Mouse (Mus musculus): Measurements from ENCODE around the gene Cd8b1.
"Not testable (repeated sequence)": the region's sequence is repeated elsewhere in the genome, so short reads cannot be mapped to it uniquely, and the experiment has no call there.

Gene Cd8b1

GRCm38 (mm10) chr6:71322491-71322921, at the start of gene Cd8b1:
Cd8b1 (plus strand) TSS chr6:71322788.
- DNase-seq (ENCODE audit: low spot score): no peak

DNA sequence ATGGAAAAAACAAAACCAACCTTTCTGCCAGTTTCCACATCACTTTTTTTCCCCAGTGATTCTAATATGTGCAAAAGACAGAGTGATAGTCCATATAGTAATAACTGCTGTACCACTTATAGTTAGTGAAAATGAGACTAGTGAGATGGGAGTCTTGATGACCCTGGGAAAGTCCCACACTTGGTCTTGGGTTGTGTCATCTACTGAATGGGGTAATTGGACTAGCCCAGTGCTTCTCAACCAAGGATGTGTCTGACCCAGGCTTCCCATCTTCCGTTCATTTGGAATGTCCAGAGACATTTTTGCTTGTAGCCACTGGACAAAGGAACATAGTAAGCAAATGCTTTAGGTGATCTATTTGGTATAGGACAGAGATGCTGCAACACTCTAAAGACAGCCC, 48.9 kb upstream of the Cd8b1 start:
- DNase-seq (ENCODE audit: low spot score): no peak

DNA sequence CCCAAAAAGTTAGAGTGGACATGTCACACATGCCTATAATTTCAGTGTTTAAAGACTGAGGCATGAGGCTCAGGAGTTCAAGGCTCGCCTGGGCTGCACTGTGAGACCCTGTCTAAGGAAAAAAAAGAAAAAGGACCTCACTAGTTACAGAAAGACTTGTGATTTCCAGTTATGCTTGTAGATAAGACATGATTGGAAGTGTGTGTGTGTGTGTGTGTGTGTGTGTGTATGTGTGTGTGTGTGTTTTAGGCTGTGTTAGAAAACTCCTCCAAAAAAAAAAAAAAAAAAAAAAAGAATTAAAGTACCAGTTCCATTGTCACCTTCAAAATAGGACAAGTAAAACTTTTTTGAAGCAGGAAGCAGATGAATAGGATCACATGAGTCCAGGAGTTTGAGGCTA, 48.0 kb upstream of the Cd8b1 start:
- DNase-seq (ENCODE audit: low spot score): no peak

DNA sequence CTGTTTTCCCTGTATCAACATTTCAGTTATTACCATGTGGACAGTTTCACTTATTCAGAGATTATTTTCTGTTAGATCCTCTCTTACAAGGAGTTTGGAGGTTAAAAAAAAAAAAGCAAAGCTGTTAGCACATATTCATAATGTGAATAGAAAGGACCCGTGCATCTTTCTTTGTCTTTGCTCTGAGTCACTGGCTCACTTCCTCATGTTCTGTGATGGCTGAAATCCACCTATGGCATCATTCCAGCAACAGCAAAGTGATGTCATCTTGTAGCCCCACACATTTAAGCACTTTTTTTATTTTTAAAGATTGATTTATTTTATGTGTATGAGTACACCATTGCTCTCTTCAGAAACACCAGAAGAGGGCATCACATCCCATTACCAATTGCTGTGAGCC, 43.2 kb upstream of the Cd8b1 start:
- DNase-seq (ENCODE audit: low spot score): no peak

DNA sequence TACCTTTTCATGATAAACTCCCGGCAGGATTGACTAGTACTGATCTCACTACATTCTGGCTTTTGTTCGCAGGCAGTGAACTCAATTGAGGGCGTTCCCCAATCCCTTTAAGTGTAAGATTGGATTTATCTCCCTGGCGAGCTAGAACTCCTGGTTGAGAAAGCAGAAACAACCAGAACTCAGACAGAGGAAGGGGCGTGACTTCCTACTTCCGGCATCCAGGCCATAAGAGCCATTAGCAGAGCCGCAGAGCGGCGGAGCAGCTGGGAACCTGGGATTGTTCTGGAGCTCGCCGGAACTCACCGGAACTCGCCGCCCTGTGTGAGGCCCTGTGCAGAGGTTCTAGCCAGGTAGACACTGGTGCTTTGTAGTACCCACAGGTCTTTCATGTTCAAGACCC, 29.1 kb upstream of the Cd8b1 start:
- no peak for DNase-seq (ENCODE audit: low spot score)

DNA sequence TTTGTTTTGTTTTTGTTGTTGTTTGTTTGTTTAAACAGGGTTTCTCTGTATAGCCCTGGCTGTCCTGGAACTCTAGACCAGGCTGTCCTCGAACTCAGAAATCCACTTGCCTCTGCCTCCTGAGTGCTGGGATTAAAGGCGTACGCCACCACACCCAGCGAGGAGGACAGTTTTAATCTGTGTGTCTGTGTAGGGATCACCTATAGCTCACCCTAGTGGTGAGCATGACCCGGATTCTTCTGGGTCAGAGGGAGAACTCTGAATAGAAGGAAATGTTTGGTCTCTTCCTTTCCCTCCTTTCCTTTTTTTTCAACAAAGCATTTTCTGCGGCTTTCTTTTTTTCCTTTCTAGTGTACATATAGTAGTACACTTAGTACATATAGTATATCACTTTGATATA, 27.3 kb upstream of the Cd8b1 start:
- no peak for DNase-seq (ENCODE audit: low spot score)

- no peak for DNase-seq (ENCODE audit: low spot score)
Observed at GRCm38 (mm10) chr6:71298051-71298450, 24.5 kb upstream of the Cd8b1 start.

DNA sequence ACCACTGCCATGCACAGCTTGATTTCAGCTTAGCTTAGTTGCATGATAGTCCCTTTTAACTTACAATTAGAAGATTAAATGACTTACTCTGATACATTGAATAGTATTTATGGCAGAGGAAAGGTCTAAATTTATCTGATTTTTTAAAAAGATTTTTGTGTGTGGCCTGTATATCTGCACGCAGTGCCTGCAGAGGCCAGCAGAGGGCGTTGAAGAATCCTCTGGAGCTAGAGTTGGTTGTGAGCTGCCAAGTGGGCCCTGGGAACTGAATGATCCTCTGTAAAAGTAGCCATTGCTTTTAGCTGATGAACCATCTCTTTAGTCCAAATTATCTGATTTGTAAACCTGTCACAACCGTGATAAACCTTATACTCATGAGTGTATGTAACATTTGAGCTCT, 23.8 kb upstream of the Cd8b1 start:
- DNase-seq (ENCODE audit: low spot score): peak; percentile 48

DNA sequence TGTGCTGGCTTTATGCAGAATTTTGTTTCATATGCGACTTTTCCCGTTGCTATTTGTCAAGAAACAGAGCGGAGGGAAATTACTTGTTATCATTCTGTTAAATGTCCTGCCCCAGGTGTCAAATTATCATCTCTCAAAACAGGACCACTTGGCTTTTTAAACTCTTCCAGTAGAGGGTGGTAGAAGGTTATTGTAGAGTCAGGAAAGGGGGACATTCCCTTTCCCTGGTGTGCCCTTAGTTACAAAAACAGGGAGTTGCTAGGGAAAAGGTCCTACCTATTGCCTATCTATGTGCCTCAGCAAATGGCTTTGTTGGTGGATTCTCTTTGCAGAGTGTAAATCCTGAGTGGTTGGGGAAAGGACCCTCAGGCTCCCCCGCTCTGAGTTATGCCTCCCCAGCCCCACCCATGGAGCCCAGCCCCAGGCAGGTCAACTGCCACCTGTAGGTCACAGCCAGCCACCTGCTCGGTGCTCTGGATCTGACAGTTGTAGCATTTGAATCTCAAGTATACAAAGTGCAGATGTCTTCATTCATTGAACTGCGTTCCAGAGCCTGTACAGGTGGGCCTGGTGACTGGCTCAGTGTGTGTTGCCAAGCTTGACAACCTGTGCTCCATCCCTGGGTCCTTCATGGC, 20.4 kb upstream of the Cd8b1 start:
- DNase-seq (ENCODE audit: low spot score): peak; percentile 19

DNA sequence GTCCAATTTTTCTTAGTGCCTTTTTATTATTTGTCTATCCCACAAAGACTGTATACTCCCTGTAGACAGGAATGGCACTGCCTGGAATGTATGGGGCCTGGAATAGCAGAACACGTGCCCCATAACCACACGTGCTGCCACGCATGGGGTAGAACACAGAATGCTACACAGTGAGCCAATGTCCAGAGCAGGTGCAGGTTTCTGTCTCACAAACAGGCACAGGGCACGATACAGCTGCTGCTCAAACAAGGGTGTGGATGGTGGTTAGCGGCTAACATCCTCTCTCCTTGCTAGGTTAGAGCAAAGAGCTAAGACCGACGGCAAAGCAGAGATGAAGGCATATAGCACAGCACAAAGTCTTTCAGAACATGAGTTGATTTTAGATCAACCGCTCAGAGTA, 15.1 kb upstream of the Cd8b1 start:
- DNase-seq (ENCODE audit: low spot score): no peak

- DNase-seq (ENCODE audit: low spot score): no peak
Observed at GRCm38 (mm10) chr6:71321826-71322283, 733 bp upstream of the Cd8b1 start, which contains the start of gene Smyd1. Smyd1 (minus strand) TSS chr6:71322233.

DNA sequence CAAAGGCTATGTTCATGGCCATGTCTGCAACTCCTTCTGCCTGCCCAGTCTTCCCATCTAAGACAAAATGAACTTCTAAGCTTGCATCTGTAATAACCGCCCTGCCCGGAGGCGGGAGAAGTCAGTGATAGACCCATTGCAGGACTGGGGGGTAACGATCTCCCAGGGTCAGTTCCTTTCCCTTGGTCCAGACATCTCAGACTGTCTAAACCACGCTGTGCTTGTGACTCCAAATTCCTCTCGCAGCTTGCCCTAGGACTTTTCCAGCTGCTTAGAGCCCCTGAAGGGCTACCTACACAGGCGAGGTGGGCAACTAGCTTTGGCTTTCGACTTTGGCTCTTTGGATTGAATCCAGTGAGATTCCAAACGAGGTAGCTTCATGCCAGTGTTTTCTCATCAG, 2.2 kb downstream of the Cd8b1 start:
- DNase-seq (ENCODE audit: low spot score): no peak

DNA sequence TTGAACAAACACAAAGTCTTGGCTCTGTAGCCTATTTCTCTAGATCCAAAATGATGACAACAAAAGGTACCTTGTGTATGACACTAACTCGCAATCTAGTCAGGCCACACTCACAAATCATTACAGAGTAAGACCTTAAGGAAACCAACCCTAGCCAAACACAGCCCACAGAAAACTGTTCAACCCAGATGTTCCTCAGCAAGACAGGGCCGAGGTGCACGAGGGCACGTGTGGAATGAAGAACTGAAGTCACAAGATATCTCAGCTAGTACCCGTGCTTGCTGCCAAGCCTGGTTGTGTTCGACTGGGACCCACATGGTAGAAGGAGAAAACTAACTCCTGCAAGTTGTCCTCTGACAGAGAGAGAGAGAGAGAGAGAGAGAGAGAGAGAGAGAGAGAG, 7.3 kb downstream of the Cd8b1 start:
- no peak for DNase-seq (ENCODE audit: low spot score)

DNA sequence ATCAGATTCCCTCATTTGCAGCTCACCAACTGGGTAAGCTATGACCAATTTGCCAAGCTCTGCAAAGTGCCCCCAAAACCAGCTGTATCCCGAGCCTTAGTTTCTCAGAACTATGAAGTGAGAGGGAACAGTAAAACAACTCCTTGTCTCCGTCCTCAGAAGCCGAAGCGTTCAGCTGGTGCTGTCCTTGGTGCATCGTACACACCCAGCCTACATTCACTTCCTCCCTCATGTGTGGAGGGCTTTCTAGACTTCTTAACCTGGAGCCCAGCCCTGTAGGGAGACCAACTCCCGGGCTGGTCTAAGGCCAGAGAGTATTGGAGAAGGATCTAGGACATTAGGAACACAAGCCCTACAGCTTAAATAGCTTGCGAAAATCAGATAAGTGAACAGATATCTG, 7.9 kb downstream of the Cd8b1 start:
- no peak for DNase-seq (ENCODE audit: low spot score)

DNA sequence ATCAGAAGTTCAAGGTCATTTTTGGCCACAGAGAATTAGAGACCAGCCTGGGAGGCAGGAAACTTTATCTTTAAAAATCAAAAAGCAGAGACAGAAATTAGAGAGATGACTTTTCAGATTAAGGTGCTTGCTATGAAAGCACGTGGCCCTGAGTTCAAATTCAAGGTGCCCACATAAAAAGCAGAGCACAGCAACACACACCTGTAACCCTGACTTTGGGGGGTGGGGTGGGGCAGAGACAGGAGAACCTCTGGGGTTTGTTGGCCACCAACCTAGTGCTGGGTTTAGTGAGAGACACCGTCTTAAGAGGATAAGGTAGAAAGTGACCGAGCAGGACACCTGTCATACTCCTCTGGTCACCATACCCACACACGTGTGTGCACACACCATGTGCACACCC, 8.9 kb downstream of the Cd8b1 start:
- DNase-seq (ENCODE audit: low spot score): not testable (repeated sequence)

GRCm38 (mm10) chr6:71332236-71332965, 9.8 kb downstream of the Cd8b1 start:
- no peak for DNase-seq (ENCODE audit: low spot score)

DNA sequence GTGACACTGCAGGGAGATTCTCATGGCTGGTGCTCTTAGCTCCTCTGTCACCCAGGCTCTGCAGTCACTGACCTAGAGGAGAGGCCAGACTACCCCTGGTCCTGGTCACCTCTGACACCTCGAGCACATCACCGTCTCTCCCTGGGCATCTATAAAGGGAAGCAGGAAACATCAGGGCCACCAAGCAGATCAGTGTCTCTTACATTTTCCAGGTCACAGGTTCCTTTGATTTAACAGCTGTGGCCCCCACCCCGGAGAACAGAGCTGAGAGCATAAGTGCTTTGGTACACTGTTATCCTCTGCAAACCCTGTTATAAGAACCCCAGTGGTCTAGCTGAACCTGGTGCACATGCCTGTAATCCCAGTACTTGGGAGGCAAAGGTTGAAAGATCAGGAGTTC, 10.4 kb downstream of the Cd8b1 start:
- DNase-seq (ENCODE audit: low spot score): no peak

DNA sequence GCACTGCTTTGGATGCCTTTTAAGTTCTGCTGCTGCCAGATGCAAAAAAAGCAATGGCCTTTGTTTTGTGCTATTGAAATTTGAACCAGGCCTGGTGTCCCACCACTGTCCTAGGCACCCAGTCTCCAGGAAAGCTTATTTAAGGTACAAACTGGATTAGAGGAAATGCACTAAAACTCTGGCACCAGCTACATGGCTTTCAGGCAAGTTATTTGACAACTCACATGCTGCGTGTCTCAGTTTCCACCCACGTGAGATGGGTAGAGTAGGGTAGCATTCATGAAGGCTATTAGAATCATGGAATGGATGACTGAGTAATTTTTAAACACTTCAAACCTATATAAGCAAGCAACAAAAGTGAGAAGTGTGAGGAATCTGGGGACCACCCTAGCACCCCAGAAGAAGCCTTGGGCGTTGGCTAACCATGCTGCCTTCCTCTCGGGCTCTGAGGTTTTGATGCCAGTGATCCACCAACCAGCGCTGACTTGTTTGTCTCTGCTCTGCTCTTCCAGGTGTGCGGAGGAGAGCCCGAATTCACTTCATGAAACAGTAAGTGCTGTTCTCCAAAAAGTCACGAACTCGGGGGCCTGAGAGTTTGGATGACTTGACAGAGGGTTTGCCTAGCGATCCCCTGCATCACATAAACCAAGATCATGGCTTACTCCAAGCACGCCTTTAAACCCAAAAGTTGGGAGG, 11.1 kb downstream of the Cd8b1 start:
- no peak for DNase-seq (ENCODE audit: low spot score)

DNA sequence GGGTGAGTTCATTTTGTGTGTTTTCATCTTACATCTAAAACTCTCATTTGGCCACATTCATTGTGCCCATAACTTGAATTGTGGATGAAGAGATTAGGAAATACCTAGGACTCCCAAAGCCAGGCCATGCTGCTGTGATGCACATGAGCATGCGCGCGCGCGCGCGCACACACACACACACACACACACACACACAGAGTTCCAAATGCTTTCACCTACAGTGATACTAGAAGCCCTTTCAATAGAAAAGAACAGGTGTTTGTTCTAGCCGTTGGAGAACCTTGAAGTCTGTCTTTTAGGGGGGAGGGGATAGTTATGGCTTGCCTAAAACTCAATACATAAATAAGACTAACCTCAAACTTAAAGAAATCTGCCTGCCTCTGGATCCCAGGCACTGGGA, 15.1 kb downstream of the Cd8b1 start:
- DNase-seq (ENCODE audit: low spot score): no peak

DNA sequence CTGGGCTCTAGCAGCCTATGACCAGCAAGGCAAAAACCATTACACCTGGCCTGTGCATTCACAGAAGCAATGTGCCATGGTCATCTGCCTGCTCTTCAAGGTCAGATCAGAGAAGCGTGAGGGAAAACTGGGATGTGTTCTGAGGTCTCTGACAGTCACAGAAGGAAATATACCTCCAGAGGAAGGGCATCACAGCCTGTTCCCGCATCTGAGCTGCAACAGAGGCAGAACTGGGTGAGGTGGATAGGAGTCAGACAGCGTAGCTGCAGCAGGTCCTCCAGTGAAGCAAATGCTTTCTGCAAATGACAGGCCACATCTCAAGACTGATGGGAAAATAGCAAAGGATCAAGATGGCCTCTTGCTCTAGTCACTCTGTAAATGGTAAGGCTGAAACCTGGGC, 16.4 kb downstream of the Cd8b1 start:
- no peak for DNase-seq (ENCODE audit: low spot score)

DNA sequence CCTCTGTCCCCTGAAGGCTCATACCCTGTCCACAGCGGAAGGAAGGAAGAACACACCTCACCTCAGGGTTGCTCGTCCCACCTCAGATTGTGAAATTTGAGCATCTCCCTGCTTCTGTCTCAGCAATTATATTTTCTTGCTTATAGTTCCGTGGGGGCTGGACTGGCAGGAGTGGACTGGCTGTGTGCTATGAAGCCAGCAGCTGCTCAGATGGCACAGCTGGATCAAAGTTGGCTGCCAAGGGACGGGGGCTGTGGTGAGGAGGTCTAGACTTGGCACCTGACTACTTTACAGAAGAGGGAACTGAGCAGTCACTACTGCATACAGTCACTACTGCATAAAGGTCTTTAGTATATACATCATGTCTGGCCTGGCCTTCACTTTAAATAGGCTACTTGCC, 16.8 kb downstream of the Cd8b1 start:
- DNase-seq (ENCODE audit: low spot score): no peak

DNA sequence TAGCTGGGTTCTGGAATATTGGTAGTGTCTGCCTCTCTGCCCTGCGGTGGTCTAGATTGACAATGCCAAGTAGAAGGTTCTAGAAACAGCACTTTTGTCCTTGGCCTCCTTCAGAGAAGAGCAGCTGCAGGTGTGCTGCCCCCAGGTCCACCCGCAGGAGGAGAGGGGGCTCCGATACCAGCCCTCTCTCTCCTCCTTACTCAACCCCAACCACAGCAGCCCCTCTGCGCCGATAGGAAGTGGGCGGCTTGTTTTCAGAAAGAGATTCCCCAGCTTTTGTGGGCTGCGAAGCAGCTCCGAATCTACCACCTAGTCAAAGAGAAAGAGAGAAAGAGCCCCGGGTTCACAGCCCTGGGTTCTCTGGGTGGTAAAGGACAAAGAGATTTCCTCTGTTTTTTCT, 18.6 kb downstream of the Cd8b1 start:
- no peak for DNase-seq (ENCODE audit: low spot score)

DNA sequence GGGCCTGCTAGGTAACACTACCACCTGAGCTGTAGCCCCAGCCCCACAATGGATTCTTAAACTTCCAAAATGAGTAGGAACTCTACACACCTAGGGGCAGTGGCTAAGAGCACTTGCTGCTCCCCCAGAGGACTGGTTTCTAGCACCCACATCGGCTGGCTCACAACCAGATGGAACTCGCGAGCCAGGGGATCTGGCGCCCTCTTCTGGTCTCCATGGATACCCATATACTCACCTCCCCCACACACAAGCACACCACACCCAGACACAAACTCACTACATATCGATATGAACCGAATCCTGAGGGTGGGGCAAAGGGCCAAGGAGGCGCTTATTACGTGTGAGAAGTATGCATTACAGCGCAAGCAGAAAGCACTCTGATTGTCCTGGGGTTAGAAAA, 25.4 kb downstream of the Cd8b1 start:
- no peak for DNase-seq (ENCODE audit: low spot score)

All from embryo, embryonic 10 days (tissue).